Mouse (Mus musculus) thymus, adult 18-20 months (tissue): ENCODE measurements at regions not wholly inside any gene's neighbourhood (a gene's known extent, or its start where the extent isn't known, plus 50 kb on each side); places are given as distances from the start of the nearest gene placed in this dataset.
"Not testable (repeated sequence)": the region's sequence is repeated elsewhere in the genome, so short reads cannot be mapped to it uniquely, and the experiment has no call there.

Experiments
- DNase-seq, 2 experiments: peaks; one replicate each; pipeline ENCODE4 v3.0.0; 2022; ENCODE audit warnings: mixed read lengths in 2 of 2

GRCm38 (mm10) chr12:25579407-25579806 is 482.5 kb upstream of the Id2 start:
- no peak for DNase-seq

GRCm38 (mm10) chr12:25565131-25565530 is 468.2 kb upstream of the Id2 start:
- DNase-seq: no peak

GRCm38 (mm10) chr12:25559601-25560000 is 462.7 kb upstream of the Id2 start:
- DNase-seq: no peak

- DNase-seq: no peak
These were observed 456.7 kb upstream of the Id2 start for GRCm38 (mm10) chr12:25553656-25554055.

GRCm38 (mm10) chr12:25549735-25550134 is 452.8 kb upstream of the Id2 start:
- no peak for DNase-seq

GRCm38 (mm10) chr12:25544253-25544652 is 447.3 kb upstream of the Id2 start:
- DNase-seq: no peak

- no peak for DNase-seq
These were observed 437.6 kb upstream of the Id2 start for GRCm38 (mm10) chr12:25534620-25534950.

GRCm38 (mm10) chr12:25533709-25534619 is 437.0 kb upstream of the Id2 start:
- DNase-seq: no peak

GRCm38 (mm10) chr12:25530483-25530882 is 433.5 kb upstream of the Id2 start:
- no peak for DNase-seq

- DNase-seq: no peak
These were observed 432.6 kb upstream of the Id2 start for GRCm38 (mm10) chr12:25529537-25529936.

- DNase-seq: no peak
These were observed 429.7 kb upstream of the Id2 start for GRCm38 (mm10) chr12:25526639-25527038.

- no peak for DNase-seq
These were observed 419.8 kb upstream of the Id2 start for GRCm38 (mm10) chr12:25516738-25517137.

GRCm38 (mm10) chr12:25513679-25514078 is 416.7 kb upstream of the Id2 start:
- DNase-seq: no peak

- DNase-seq: no peak
These were observed 412.7 kb upstream of the Id2 start for GRCm38 (mm10) chr12:25509666-25510065.

GRCm38 (mm10) chr12:25493233-25493632 is 396.3 kb upstream of the Id2 start:
- DNase-seq: no peak

- DNase-seq: no peak
These were observed 395.7 kb upstream of the Id2 start for GRCm38 (mm10) chr12:25492483-25493190.

- DNase-seq: peak in 1 of 2 experiments; percentile 7
These were observed 378.3 kb upstream of the Id2 start for GRCm38 (mm10) chr12:25475180-25475758.

- no peak for DNase-seq
These were observed 372.2 kb upstream of the Id2 start for GRCm38 (mm10) chr12:25469181-25469580.

GRCm38 (mm10) chr12:25467789-25468188 is 370.8 kb upstream of the Id2 start:
- no peak for DNase-seq

- DNase-seq: not testable (repeated sequence)
These were observed 365.8 kb upstream of the Id2 start for GRCm38 (mm10) chr12:25462690-25463089.

GRCm38 (mm10) chr12:25455281-25455989 is 358.5 kb upstream of the Id2 start:
- DNase-seq: no peak

- DNase-seq: no peak
These were observed 356.4 kb upstream of the Id2 start for GRCm38 (mm10) chr12:25453356-25453755.

- no peak for DNase-seq
These were observed 354.2 kb upstream of the Id2 start for GRCm38 (mm10) chr12:25451156-25451555.
